Mouse (Mus musculus): ENCODE measurements around the gene Sqstm1. TPM values are rescaled to one million over a fixed set of nuclear protein-coding genes. Genes with fewer than 3 reads are reported as not detected.
A peak's percentile ranks its signal among the peaks of the same experiment; 100 is the strongest.

Sqstm1 gene
- polyA plus RNA-seq, 1 experiment from 2014 or later: 259 TPM

GRCm38 (mm10) chr11:50216724-50217366 lies 6.2 kb upstream of the Sqstm1 start:
- Histone ChIP-seq H3K4me3 (replicated peaks) (no peak overlapping the region), H3K9ac (no peak overlapping the region), H3K9me3 (replicated peaks) (no peaks in the 10 kb centered on the region), H3K4me2 (no peak overlapping the region), H3K4me1 (peaks cover 45% of the 10 kb centered on the region), H3K27ac (no peak overlapping the region), H3K27me3 (no peaks in the 10 kb centered on the region), H3K36me3 (no peaks in the 10 kb centered on the region)
- no peak for ATAC-seq (replicated peaks; ENCODE audit: low FRiP score)
- WGBS: 81% methylated on average over 4 of the region's 4 CpGs

- H3K27me3 ChIP-seq: no peaks in the 10 kb centered on the region
- H3K9me3 ChIP-seq (replicated peaks): no peaks in the 10 kb centered on the region
- WGBS: 26% methylated on average over 9 of the region's 9 CpGs
- H3K4me2 ChIP-seq: peak overlapping the region; percentile 35
- no peak for ATAC-seq (replicated peaks; ENCODE audit: low FRiP score)
- peaks cover 52% of the 10 kb centered on the region for H3K4me1 ChIP-seq
- no peak overlapping the region for H3K4me3 ChIP-seq (replicated peaks)
- no peaks in the 10 kb centered on the region for H3K36me3 ChIP-seq
- H3K27ac ChIP-seq: no peak overlapping the region
- H3K9ac ChIP-seq: no peak overlapping the region
Observed at GRCm38 (mm10) chr11:50215633-50216032, 5.0 kb upstream of the Sqstm1 start.

- H3K36me3 ChIP-seq: no peaks in the 10 kb centered on the region
- no peaks in the 10 kb centered on the region for H3K27me3 ChIP-seq
- H3K9me3 ChIP-seq (replicated peaks): no peaks in the 10 kb centered on the region
- no peak for ATAC-seq (replicated peaks; ENCODE audit: low FRiP score)
- no peak overlapping the region for H3K4me2 ChIP-seq
- H3K4me3 ChIP-seq (replicated peaks): no peak overlapping the region
- peaks cover 54% of the 10 kb centered on the region for H3K4me1 ChIP-seq
- no peak overlapping the region for H3K9ac ChIP-seq
- no peak overlapping the region for H3K27ac ChIP-seq
- 95% methylated on average over 6 of the region's 6 CpGs for WGBS
Observed at GRCm38 (mm10) chr11:50214631-50215030, 4.0 kb upstream of the Sqstm1 start.

- H3K4me1 ChIP-seq: peaks cover 62% of the 10 kb centered on the region
- 0 out of 2 replicates have a peak, but pooled peaks have one; percentile 1 for ATAC-seq (replicated peaks; ENCODE audit: low FRiP score)
- H3K4me3 ChIP-seq (replicated peaks): no peak overlapping the region
- H3K9me3 ChIP-seq (replicated peaks): no peaks in the 10 kb centered on the region
- H3K27ac ChIP-seq: peak overlapping the region; percentile 55
- H3K9ac ChIP-seq: no peak overlapping the region
- 0 out of 2 replicates have a peak overlapping the region, but pooled peaks have one; percentile 1 for H3K4me2 ChIP-seq
- H3K36me3 ChIP-seq: no peaks in the 10 kb centered on the region; the same call in 1 of the 2 replicates
- no peaks in the 10 kb centered on the region for H3K27me3 ChIP-seq
- 46% methylated on average over 11 of the region's 11 CpGs for WGBS
Observed at GRCm38 (mm10) chr11:50212848-50213758, 2.5 kb upstream of the Sqstm1 start.

GRCm38 (mm10) chr11:50212060-50212739 lies 1.6 kb upstream of the Sqstm1 start:
- 58% methylated on average over 3 of the region's 3 CpGs for WGBS
- no peak overlapping the region for H3K4me2 ChIP-seq

GRCm38 (mm10) chr11:50211322-50212059 lies 864 bp upstream of the Sqstm1 start:
- Histone ChIP-seq H3K9ac (peak overlapping the region; percentile 91), H3K4me1 (peaks cover 48% of the 10 kb centered on the region), H3K27me3 (no peaks in the 10 kb centered on the region), H3K4me2 (peak overlapping the region; percentile 70), H3K27ac (peak overlapping the region; percentile 99), H3K4me3 (replicated peaks) (peak overlapping the region; percentile 88), H3K9me3 (replicated peaks) (no peaks in the 10 kb centered on the region), H3K36me3 (peaks cover 15% of the 10 kb centered on the region)
- 96% methylated on average over 3 of the region's 3 CpGs for WGBS
- no peak; the same call in 1 of the 2 replicates for ATAC-seq (replicated peaks; ENCODE audit: low FRiP score)

More at GRCm38 (mm10) chr11:50212060-50212739, 1.6 kb upstream of the Sqstm1 start:
- Histone ChIP-seq H3K36me3 (peaks cover 8% of the 10 kb centered on the region), H3K4me3 (replicated peaks) (no peak overlapping the region), H3K9ac (no peak overlapping the region), H3K9me3 (replicated peaks) (no peaks in the 10 kb centered on the region), H3K27me3 (no peaks in the 10 kb centered on the region), H3K4me1 (peaks cover 55% of the 10 kb centered on the region), H3K27ac (0 out of 2 replicates have a peak overlapping the region, but pooled peaks have one; percentile 55)
- no peak for ATAC-seq (replicated peaks; ENCODE audit: low FRiP score)

GRCm38 (mm10) chr11:50210101-50210504 lies 524 bp downstream of the Sqstm1 start:
- Histone ChIP-seq H3K36me3 (peaks cover 29% of the 10 kb centered on the region), H3K4me1 (peaks cover 34% of the 10 kb centered on the region), H3K9me3 (replicated peaks) (no peaks in the 10 kb centered on the region), H3K27me3 (no peaks in the 10 kb centered on the region), H3K4me3 (replicated peaks) (peak overlapping the region; percentile 88), H3K9ac (peak overlapping the region; percentile 91), H3K27ac (peak overlapping the region; percentile 99), H3K4me2 (peak overlapping the region; percentile 70)
- ATAC-seq (replicated peaks; ENCODE audit: low FRiP score): peak; percentile 96
- WGBS: 0% methylated on average over 24 of the region's 24 CpGs

GRCm38 (mm10) chr11:50208039-50208438 lies 2.6 kb downstream of the Sqstm1 start:
- Histone ChIP-seq H3K4me1 (peaks cover 28% of the 10 kb centered on the region), H3K9ac (no peak overlapping the region), H3K27me3 (no peaks in the 10 kb centered on the region), H3K9me3 (replicated peaks) (no peaks in the 10 kb centered on the region), H3K36me3 (peaks cover 48% of the 10 kb centered on the region), H3K27ac (no peak overlapping the region), H3K4me2 (no peak overlapping the region), H3K4me3 (replicated peaks) (no peak overlapping the region)
- 93% methylated on average over 5 of the region's 5 CpGs for WGBS
- no peak for ATAC-seq (replicated peaks; ENCODE audit: low FRiP score)

GRCm38 (mm10) chr11:50207344-50207743 lies 3.3 kb downstream of the Sqstm1 start:
- ATAC-seq (replicated peaks; ENCODE audit: low FRiP score): no peak
- H3K9me3 ChIP-seq (replicated peaks): no peaks in the 10 kb centered on the region

GRCm38 (mm10) chr11:50206037-50206436 lies 4.6 kb downstream of the Sqstm1 start:
- Histone ChIP-seq H3K4me2 (no peak overlapping the region), H3K9me3 (replicated peaks) (no peaks in the 10 kb centered on the region), H3K9ac (no peak overlapping the region), H3K4me3 (replicated peaks) (no peak overlapping the region), H3K27ac (no peak overlapping the region), H3K27me3 (no peaks in the 10 kb centered on the region), H3K36me3 (peaks cover 68% of the 10 kb centered on the region), H3K4me1 (peaks cover 14% of the 10 kb centered on the region)
- no peak for ATAC-seq (replicated peaks; ENCODE audit: low FRiP score)
- 91% methylated on average over 2 of the region's 2 CpGs for WGBS

More at GRCm38 (mm10) chr11:50207344-50207743, 3.3 kb downstream of the Sqstm1 start:
- no peaks in the 10 kb centered on the region for H3K27me3 ChIP-seq
- peaks cover 21% of the 10 kb centered on the region for H3K4me1 ChIP-seq
- H3K4me2 ChIP-seq: no peak overlapping the region
- 92% methylated on average over 14 of the region's 14 CpGs for WGBS
- no peak overlapping the region for H3K4me3 ChIP-seq (replicated peaks)
- no peak overlapping the region for H3K27ac ChIP-seq
- H3K36me3 ChIP-seq: peaks cover 55% of the 10 kb centered on the region
- H3K9ac ChIP-seq: no peak overlapping the region

GRCm38 (mm10) chr11:50205434-50205833 lies 5.2 kb downstream of the Sqstm1 start:
- no peaks in the 10 kb centered on the region for H3K27me3 ChIP-seq
- H3K4me2 ChIP-seq: no peak overlapping the region
- H3K4me1 ChIP-seq: peaks cover 11% of the 10 kb centered on the region
- H3K9me3 ChIP-seq (replicated peaks): no peaks in the 10 kb centered on the region
- H3K27ac ChIP-seq: no peak overlapping the region
- no peak for ATAC-seq (replicated peaks; ENCODE audit: low FRiP score)
- no peak overlapping the region for H3K4me3 ChIP-seq (replicated peaks)
- no peak overlapping the region for H3K9ac ChIP-seq
- 84% methylated on average over 3 of the region's 3 CpGs for WGBS
- H3K36me3 ChIP-seq: peaks cover 74% of the 10 kb centered on the region
